Mouse (Mus musculus) fibroblast of lung, adult 2 months (primary cell): ENCODE results near the gene Olfr1501.
"Not testable (repeated sequence)": the region's sequence is repeated elsewhere in the genome, so short reads cannot be mapped to it uniquely, and the experiment has no call there.

Experiments used
- DNase-seq: peaks from one replicate; pipeline ENCODE4 v3.0.0-alpha.2; 2011; ENCODE audit warnings: low read depth

Olfr1501 gene

GRCm38 (mm10) chr19:13850592-13850991 is at the start of gene Olfr1501:
Olfr1501 (minus strand) TSS chr19:13850692.
- not testable (repeated sequence) for DNase-seq

- no peak for DNase-seq
Observed at GRCm38 (mm10) chr19:13897828-13898227, 47.3 kb upstream of the Olfr1501 start, which contains the start of gene Olfr1504. Olfr1504 (minus strand) TSS chr19:13897928.

GRCm38 (mm10) chr19:13861495-13861894 is 11.0 kb upstream of the Olfr1501 start, which contains the start of gene Olfr1502:
Olfr1502 (plus strand) TSS chr19:13861795.
- DNase-seq, result no peak

GRCm38 (mm10) chr19:13830388-13830787 is 20.1 kb downstream of the Olfr1501 start, which contains the start of gene Olfr1500:
Olfr1500 (minus strand) TSS chr19:13830488.
- DNase-seq, result no peak

- no peak for DNase-seq
Observed at GRCm38 (mm10) chr19:13828447-13828846, 22.0 kb downstream of the Olfr1501 start.

- DNase-seq, result no peak
Observed at GRCm38 (mm10) chr19:13820847-13821246, 29.6 kb downstream of the Olfr1501 start.

- no peak for DNase-seq
Observed at GRCm38 (mm10) chr19:13819347-13819746, 31.1 kb downstream of the Olfr1501 start, which contains the start of gene Olfr1499. Olfr1499 (minus strand) TSS chr19:13819447.

- no peak for DNase-seq
Observed at GRCm38 (mm10) chr19:13818827-13819226, 31.7 kb downstream of the Olfr1501 start.

GRCm38 (mm10) chr19:13812823-13813222 is 37.7 kb downstream of the Olfr1501 start:
- no peak for DNase-seq

GRCm38 (mm10) chr19:13805486-13805885 is 45.0 kb downstream of the Olfr1501 start:
- DNase-seq, result not testable (repeated sequence)

- DNase-seq, result no peak
Observed at GRCm38 (mm10) chr19:13798102-13798501, 52.4 kb downstream of the Olfr1501 start, which contains the start of gene Olfr1497. Olfr1497 (minus strand) TSS chr19:13798202.
